Mouse (Mus musculus) layer of hippocampus, postnatal 36 days (tissue): ENCODE results near the gene Ppp1r27. TPM values are rescaled to one million over a fixed set of nuclear protein-coding genes. Genes with fewer than 3 reads are reported as not detected.

Experiments
- DNase-seq, 2 experiments: peaks; one replicate each; pipeline ENCODE4 v3.0.0; 2022
- total RNA-seq, 2 experiments: library from RNA; stranded (reverse); gene quantifications; 2 replicates each; pipeline ENCODE4 v1.2.3; 2021

Gene Ppp1r27
- total RNA-seq, 2 experiments from 2014 or later: not detected

- DNase-seq: no peak
These were observed 38.0 kb downstream of the Ppp1r27 start for GRCm38 (mm10) chr11:120512790-120513453.

GRCm38 (mm10) chr11:120510375-120511030 is 40.4 kb downstream of the Ppp1r27 start:
- DNase-seq: no peak

- no peak for DNase-seq
These were observed 41.0 kb downstream of the Ppp1r27 start for GRCm38 (mm10) chr11:120509940-120510339.

- no peak for DNase-seq
These were observed 42.6 kb downstream of the Ppp1r27 start for GRCm38 (mm10) chr11:120508290-120508870.

- DNase-seq: no peak
These were observed 43.2 kb downstream of the Ppp1r27 start for GRCm38 (mm10) chr11:120507611-120508289.

- no peak for DNase-seq
These were observed 44.0 kb downstream of the Ppp1r27 start for GRCm38 (mm10) chr11:120506899-120507298.

- no peak for DNase-seq
These were observed 45.3 kb downstream of the Ppp1r27 start for GRCm38 (mm10) chr11:120505661-120506060.

GRCm38 (mm10) chr11:120501701-120502100 is 49.2 kb downstream of the Ppp1r27 start:
- no peak for DNase-seq

GRCm38 (mm10) chr11:120501018-120501417 is 49.9 kb downstream of the Ppp1r27 start:
- no peak for DNase-seq

- no peak for DNase-seq
These were observed 50.6 kb downstream of the Ppp1r27 start for GRCm38 (mm10) chr11:120500357-120500756.

Other genes starting within 250 kb of the Ppp1r27 start
- gene Actg1, start 202.6 kb downstream of the Ppp1r27 start, total RNA-seq: 1,000 to 10,000 TPM; 1,262 to 1,401 TPM
- gene Fscn2, start 189.6 kb downstream of the Ppp1r27 start, total RNA-seq: 1 to 10 TPM in 1 of 2 experiments, not detected in 1; 1.0 TPM
- 10 to 100 TPM; 17.3 to 21.6 TPM for gene Faap100, start 172.4 kb downstream of the Ppp1r27 start, total RNA-seq
- gene Nploc4, start 113.4 kb downstream of the Ppp1r27 start, total RNA-seq: 10 to 100 TPM; 59.9 to 64.4 TPM
- under 1 TPM in 1 of 2 experiments, not detected in 1; 0.30 TPM for gene Tspan10, start 108.5 kb downstream of the Ppp1r27 start, total RNA-seq
- under 1 TPM; 0.48 to 0.90 TPM for gene Pde6g, start 97.6 kb downstream of the Ppp1r27 start, total RNA-seq
- gene Oxld1, start 93.1 kb downstream of the Ppp1r27 start, total RNA-seq: 10 to 100 TPM; 13.2 to 15.6 TPM
- gene Ccdc137, start 93.0 kb downstream of the Ppp1r27 start, total RNA-seq: 10 to 100 TPM; 25.3 to 31.8 TPM
- gene Arl16, start 83.5 kb downstream of the Ppp1r27 start, total RNA-seq: 10 to 100 TPM; 48.3 to 49.8 TPM
- gene Mrpl12, start 66.5 kb downstream of the Ppp1r27 start, total RNA-seq: 10 to 100 TPM; 70.4 to 71.7 TPM
- gene Slc25a10, start 59.3 kb downstream of the Ppp1r27 start, total RNA-seq: 10 to 100 TPM; 18.7 to 20.4 TPM
- gene Gcgr, start 20.4 kb downstream of the Ppp1r27 start, total RNA-seq: under 1 TPM; 0.15 to 0.18 TPM
- gene Mcrip1, start 1.4 kb downstream of the Ppp1r27 start, total RNA-seq: 10 to 100 TPM; 71.3 to 71.6 TPM
- 100 to 1,000 TPM; 118 to 122 TPM for gene P4hb, start 22.1 kb upstream of the Ppp1r27 start, total RNA-seq
- 100 to 1,000 TPM; 266 to 282 TPM for gene Arhgdia, start 30.5 kb upstream of the Ppp1r27 start, total RNA-seq
- gene Alyref, start 47.2 kb upstream of the Ppp1r27 start, total RNA-seq: 10 to 100 TPM; 60.0 to 67.6 TPM
- 100 to 1,000 TPM in 1 of 2 experiments, 10 to 100 TPM in 1; 85.0 to 103 TPM for gene Anapc11, start 47.3 kb upstream of the Ppp1r27 start, total RNA-seq
- gene Npb, start 57.3 kb upstream of the Ppp1r27 start, total RNA-seq: 1 to 10 TPM; 1.2 to 1.8 TPM
- 100 to 1,000 TPM; 138 to 157 TPM for gene Pcyt2, start 66.8 kb upstream of the Ppp1r27 start, total RNA-seq
- gene Sirt7, start 74.1 kb upstream of the Ppp1r27 start, total RNA-seq: 10 to 100 TPM; 40.7 to 41.5 TPM
- 10 to 100 TPM; 77.3 to 86.3 TPM for gene Mafg, start 82.5 kb upstream of the Ppp1r27 start, total RNA-seq
- 1 to 10 TPM; 1.8 to 2.1 TPM for gene Pycr1, start 92.6 kb upstream of the Ppp1r27 start, total RNA-seq
- gene Myadml2, start 97.0 kb upstream of the Ppp1r27 start, total RNA-seq: 1 to 10 TPM; 4.2 to 4.4 TPM
- 1 to 10 TPM; 3.6 to 3.7 TPM for gene Notum, start 110.0 kb upstream of the Ppp1r27 start, total RNA-seq
- 10 to 100 TPM; 45.6 to 47.6 TPM for gene Aspscr1, start 121.8 kb upstream of the Ppp1r27 start, total RNA-seq
- 10 to 100 TPM; 15.5 to 15.7 TPM for gene Cenpx, start 162.6 kb upstream of the Ppp1r27 start, total RNA-seq
- gene Lrrc45, start 162.8 kb upstream of the Ppp1r27 start, total RNA-seq: 10 to 100 TPM; 56.6 to 69.3 TPM
- 10 to 100 TPM; 36.5 to 41.0 TPM for gene Rac3, start 170.3 kb upstream of the Ppp1r27 start, total RNA-seq
- gene Dcxr, start 176.1 kb upstream of the Ppp1r27 start, total RNA-seq: 10 to 100 TPM in 1 of 2 experiments, 1 to 10 TPM in 1; 8.1 to 10.8 TPM
- gene Cbr2, start 181.0 kb upstream of the Ppp1r27 start, total RNA-seq: 1 to 10 TPM; 1.7 to 2.3 TPM
- gene Hmga1b, start 211.7 kb upstream of the Ppp1r27 start, total RNA-seq: 10 to 100 TPM; 19.5 to 20.1 TPM
- 10 to 100 TPM; 66.1 to 68.6 TPM for gene Rfng, start 233.1 kb upstream of the Ppp1r27 start, total RNA-seq
- gene Gps1, start 233.1 kb upstream of the Ppp1r27 start, total RNA-seq: 100 to 1,000 TPM; 146 to 147 TPM
- 10 to 100 TPM; 44.7 to 52.9 TPM for gene Dus1l, start 245.3 kb upstream of the Ppp1r27 start, total RNA-seq